Mouse (Mus musculus): ENCODE measurements at regions not wholly inside any gene's neighbourhood (a gene's known extent, or its start where the extent isn't known, plus 50 kb on each side); places are given as distances from the start of the nearest gene placed in this dataset.
"Not testable (repeated sequence)": the region's sequence is repeated elsewhere in the genome, so short reads cannot be mapped to it uniquely, and the experiment has no call there.

DNA sequence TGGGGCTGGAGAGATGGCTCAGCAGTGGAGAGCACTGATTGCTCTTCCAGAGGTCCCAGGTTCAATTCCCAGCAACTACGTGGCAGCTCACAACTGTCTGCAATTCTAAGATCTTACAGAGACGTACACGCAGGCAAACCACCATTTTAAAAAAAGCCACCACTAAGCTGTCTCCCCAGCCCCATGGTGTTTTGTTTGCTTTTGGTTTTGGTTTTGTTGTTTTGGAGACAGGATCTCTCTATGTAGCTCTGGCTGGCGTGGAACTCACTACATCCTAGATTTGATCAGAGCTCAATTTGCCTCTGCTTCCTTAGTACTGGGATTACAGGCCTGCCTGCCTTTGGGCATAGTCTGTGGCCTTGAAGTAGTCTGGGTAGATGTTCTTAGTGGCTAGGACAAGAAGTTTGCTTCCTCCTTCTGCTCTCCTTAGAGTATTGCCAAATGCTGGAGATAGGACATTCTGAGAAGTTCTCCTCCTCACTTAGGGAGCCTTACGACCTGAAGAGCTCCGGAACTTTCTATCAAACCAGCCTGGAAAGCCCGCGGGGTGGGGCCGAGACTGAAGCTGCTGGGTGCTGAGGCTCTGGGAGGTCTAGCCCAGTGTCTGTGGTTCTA is 495.4 kb upstream of the Chrm3 start:
- not testable (repeated sequence) for DNase-seq

DNA sequence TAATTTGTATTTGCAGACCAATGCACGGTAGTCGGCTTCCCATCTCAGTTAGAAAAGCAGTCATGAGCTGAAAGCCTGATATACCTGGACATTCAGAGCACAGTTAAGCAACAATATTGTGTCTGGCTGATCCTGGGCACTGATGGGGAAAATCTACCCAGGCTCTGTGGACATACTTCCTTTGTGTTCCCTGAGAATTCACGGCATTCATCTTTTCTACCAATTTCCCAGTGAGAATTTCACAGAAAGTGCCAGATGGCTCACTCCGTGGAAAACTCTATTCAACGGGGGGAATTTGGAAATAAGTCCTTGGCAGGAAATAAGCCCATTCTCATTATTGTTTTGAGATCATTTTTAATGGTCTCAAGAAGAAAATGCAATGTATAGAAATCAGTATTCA is 484.6 kb upstream of the Chrm3 start:
- no peak for DNase-seq

DNA sequence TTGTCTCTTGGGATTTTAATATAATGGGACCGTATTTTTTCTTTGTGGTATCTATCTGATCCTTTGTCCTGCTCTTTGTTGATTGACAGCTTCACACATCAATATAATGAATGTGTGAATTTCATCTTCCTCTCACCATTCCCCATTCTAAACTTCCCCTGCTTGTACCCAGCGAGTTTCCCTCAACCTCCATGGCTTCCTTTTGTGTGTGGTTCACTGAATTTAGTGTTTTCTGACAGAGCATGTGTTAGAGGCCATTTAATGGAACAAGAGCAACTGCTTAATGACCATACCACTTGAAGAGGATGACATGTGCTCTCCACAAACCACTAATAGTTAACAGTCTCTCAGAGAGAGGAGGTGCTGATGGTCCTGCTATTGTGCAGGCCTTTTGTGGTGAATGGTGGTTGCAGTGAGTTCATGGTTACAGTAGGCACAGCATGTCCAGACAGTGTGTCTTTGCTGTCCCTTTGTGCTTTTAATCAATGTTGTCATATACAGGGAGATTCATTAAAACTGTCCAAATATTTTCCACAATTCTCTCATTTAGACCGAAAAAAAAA is 438.8 kb upstream of the Chrm3 start:
- DNase-seq: no peak

Data from adrenal gland, postnatal 10 days (tissue).